Mouse (Mus musculus): ENCODE results near the gene Cdkal1.

Cdkal1 gene

GRCm38 (mm10) chr13:29767587-29767986 lies 87.9 kb downstream of the Cdkal1 start:
- CTCF ChIA-PET, result no interaction called here

- CTCF ChIA-PET, result no interaction called here
These were observed 89.1 kb downstream of the Cdkal1 start for GRCm38 (mm10) chr13:29766377-29766776.

GRCm38 (mm10) chr13:29765296-29765695 lies 90.2 kb downstream of the Cdkal1 start:
- CTCF ChIA-PET, result interaction anchor here (1.2 kb wide), 1 partner anchor 9 kb away, joined by 3 read pairs; no protein-coding TSS in a partner anchor

GRCm38 (mm10) chr13:29759691-29760467 lies 95.6 kb downstream of the Cdkal1 start:
- CTCF ChIA-PET, result interaction anchor here (0.5 kb wide), 1 partner anchor 232 kb away, joined by 3 read pairs; no protein-coding TSS in a partner anchor

- CTCF ChIA-PET, result interaction anchor here (0.6 to 0.7 kb wide), 2 partner anchors 9 to 15 kb away, joined by 3 read pairs; no protein-coding TSS in a partner anchor
These were observed 99.4 kb downstream of the Cdkal1 start for GRCm38 (mm10) chr13:29756052-29756451.

- CTCF ChIA-PET, result no interaction called here
These were observed 102.2 kb downstream of the Cdkal1 start for GRCm38 (mm10) chr13:29753254-29753653.

- CTCF ChIA-PET, result interaction anchor here (0.7 kb wide), 1 partner anchor 792 kb away, joined by 3 read pairs; no protein-coding TSS in a partner anchor
These were observed 103.4 kb downstream of the Cdkal1 start for GRCm38 (mm10) chr13:29752061-29752460.

- CTCF ChIA-PET, result interaction anchor here (0.7 kb wide), 1 partner anchor 792 kb away, joined by 3 read pairs; no protein-coding TSS in a partner anchor
These were observed 104.3 kb downstream of the Cdkal1 start for GRCm38 (mm10) chr13:29751201-29751600.

- CTCF ChIA-PET, result no interaction called here
These were observed 108.2 kb downstream of the Cdkal1 start for GRCm38 (mm10) chr13:29747347-29747647.

GRCm38 (mm10) chr13:29746501-29747346 lies 108.8 kb downstream of the Cdkal1 start:
- CTCF ChIA-PET, result no interaction called here

- CTCF ChIA-PET, result no interaction called here
These were observed 110.4 kb downstream of the Cdkal1 start for GRCm38 (mm10) chr13:29745073-29745472.

GRCm38 (mm10) chr13:29744188-29744587 lies 111.3 kb downstream of the Cdkal1 start:
- CTCF ChIA-PET, result no interaction called here

- CTCF ChIA-PET, result no interaction called here
These were observed 111.7 kb downstream of the Cdkal1 start for GRCm38 (mm10) chr13:29743761-29744160.

GRCm38 (mm10) chr13:29737675-29738461 lies 117.6 kb downstream of the Cdkal1 start:
- CTCF ChIA-PET, result no interaction called here

GRCm38 (mm10) chr13:29734496-29734895 lies 121.0 kb downstream of the Cdkal1 start:
- CTCF ChIA-PET, result interaction anchor here (0.6 kb wide), 1 partner anchor 171 kb away, joined by 3 read pairs; no protein-coding TSS in a partner anchor

GRCm38 (mm10) chr13:29726154-29726825 lies 129.2 kb downstream of the Cdkal1 start:
- CTCF ChIA-PET, result no interaction called here

- CTCF ChIA-PET, result interaction anchor here (0.8 kb wide), 1 partner anchor 1918 kb away, joined by 12 read pairs; no protein-coding TSS in a partner anchor
These were observed 130.6 kb downstream of the Cdkal1 start for GRCm38 (mm10) chr13:29724855-29725254.

- CTCF ChIA-PET, result no interaction called here
These were observed 132.3 kb downstream of the Cdkal1 start for GRCm38 (mm10) chr13:29723150-29723549.

- CTCF ChIA-PET, result no interaction called here
These were observed 134.3 kb downstream of the Cdkal1 start for GRCm38 (mm10) chr13:29721206-29721605.

GRCm38 (mm10) chr13:29716550-29716949 lies 138.9 kb downstream of the Cdkal1 start:
- CTCF ChIA-PET, result interaction anchor here (0.6 kb wide), 1 partner anchor 22 kb away, joined by 4 read pairs; no protein-coding TSS in a partner anchor

- CTCF ChIA-PET, result no interaction called here
These were observed 140.1 kb downstream of the Cdkal1 start for GRCm38 (mm10) chr13:29715241-29715841.

Data from spleen, embryonic (tissue).